Mouse (Mus musculus) CH12.LX (cell line): ENCODE data around the gene Ccdc69. TPM values are rescaled to one million over a fixed set of nuclear protein-coding genes. Genes with fewer than 3 reads are reported as not detected.
"Not testable (repeated sequence)": the region's sequence is repeated elsewhere in the genome, so short reads cannot be mapped to it uniquely, and the experiment has no call there.

Source experiments
- DNase-seq: peaks from one replicate; pipeline ENCODE4 v3.0.0-alpha.2; 2013; ENCODE audit errors: extremely low read depth
- H3K27ac ChIP-seq: 2 replicates; pipeline ENCODE4 v1.5.1; 2012; ENCODE audit warnings: low read depth, mild to moderate bottlenecking, control low read depth, moderate library complexity; ENCODE audit not compliant: insufficient read depth
- H3K27me3 ChIP-seq: replicated peaks from 2 replicates; pipeline ENCODE3; 2012; ENCODE audit warnings: inconsistent platforms
- H3K36me3 ChIP-seq, 2 experiments: replicated peaks in 1 of 2; 2 replicates each; pipeline versions ENCODE3 to v1.6.1; 2012; ENCODE audit warnings: inconsistent platforms in 1 of 2, low read length in 1 of 2, mild to moderate bottlenecking in 1 of 2, mixed read lengths in 1 of 2, moderate library complexity in 1 of 2; ENCODE audit not compliant: control insufficient read depth in 1 of 2, insufficient read depth in 1 of 2
- H3K4me1 ChIP-seq, 2 experiments: 2 replicates each; pipeline ENCODE4 v1.6.1; 2012; ENCODE audit warnings: inconsistent platforms in 1 of 2, moderate library complexity in 1 of 2; ENCODE audit not compliant: insufficient read depth in 2 of 2, control insufficient read depth in 1 of 2
- H3K4me2 ChIP-seq: 2 replicates; pipeline ENCODE4 v1.6.1; 2012; ENCODE audit warnings: low read depth, mild to moderate bottlenecking, control low read depth; ENCODE audit not compliant: poor library complexity, insufficient read depth, severe bottlenecking
- H3K4me3 ChIP-seq, 3 experiments: fragments of 150-350 bp in 1 of 3; sonication (generic) in 1 of 3; replicated peaks in 1 of 3; 2 replicates each; pipeline versions ENCODE3 to v1.5.1; 2011 to 2012; ENCODE audit warnings: low read depth in 2 of 3, low read length in 2 of 3, mild to moderate bottlenecking in 2 of 3, moderate library complexity in 2 of 3, control low read depth in 1 of 3, improper control_type of control experiment in 1 of 3, inconsistent platforms in 1 of 3, mixed read lengths in 1 of 3; ENCODE audit not compliant: poor library complexity in 1 of 3
- H3K79me2 ChIP-seq: replicated peaks from 2 replicates; pipeline ENCODE4 v1.6.1; 2012; ENCODE audit warnings: mild to moderate bottlenecking, moderate library complexity; ENCODE audit not compliant: control insufficient read depth, poor library complexity, insufficient read depth, severe bottlenecking; ENCODE audit errors: extremely low read depth
- H3K9ac ChIP-seq: 2 replicates; pipeline ENCODE4 v1.6.1; 2012; ENCODE audit warnings: low read depth, mild to moderate bottlenecking, control low read depth, moderate library complexity; ENCODE audit not compliant: insufficient read depth
- H3K9me3 ChIP-seq: replicated peaks from 2 replicates; pipeline ENCODE3; 2012; ENCODE audit warnings: low read length, inconsistent platforms, mixed read lengths
- BHLHE40 ChIP-seq: IDR thresholded peaks from 2 replicates; pipeline ENCODE4 v1.6.1; 2011; ENCODE audit warnings: mild to moderate bottlenecking, low read depth, low read length, improper control_type of control experiment
- CTCF ChIP-seq, 2 experiments: IDR thresholded peaks in 1 of 2; conservative IDR thresholded peaks in 1 of 2; 2 replicates each; pipeline ENCODE4 v1.5.1; 2011 to 2012; ENCODE audit warnings: low read depth in 2 of 2, low read length in 2 of 2, improper control_type of control experiment in 1 of 2, inconsistent platforms in 1 of 2, mild to moderate bottlenecking in 1 of 2, moderate library complexity in 1 of 2
- E2F4 ChIP-seq: IDR thresholded peaks from 2 replicates; pipeline ENCODE4 v1.6.1; 2011; ENCODE audit warnings: low read depth, low read length, improper control_type of control experiment; ENCODE audit not compliant: insufficient replicate concordance
- ELF1 ChIP-seq: IDR thresholded peaks from 2 replicates; pipeline ENCODE4 v1.6.1; 2014; ENCODE audit warnings: low read depth, mild to moderate bottlenecking, inconsistent platforms, low read length, improper control_type of control experiment
- ETS1 ChIP-seq: conservative IDR thresholded peaks from 2 replicates; pipeline ENCODE4 v1.6.1; 2012; ENCODE audit warnings: low read depth, mild to moderate bottlenecking, inconsistent platforms, low read length, improper control_type of control experiment, moderate library complexity
- GABPA ChIP-seq: IDR thresholded peaks from 2 replicates; pipeline ENCODE4 v1.6.1; 2012; ENCODE audit warnings: low read depth, low read length, improper control_type of control experiment, inconsistent platforms; ENCODE audit not compliant: insufficient replicate concordance
- IRF4 ChIP-seq: IDR thresholded peaks from 2 replicates; pipeline ENCODE4 v1.6.1; 2014; ENCODE audit warnings: low read depth, mild to moderate bottlenecking, inconsistent platforms, low read length, improper control_type of control experiment
- JUND ChIP-seq: conservative IDR thresholded peaks from 2 replicates; pipeline ENCODE4 v1.6.1; 2011; ENCODE audit warnings: low read depth, low read length, improper control_type of control experiment
- KAT2A ChIP-seq: IDR thresholded peaks from 2 replicates; pipeline ENCODE4 v1.6.1; 2012; ENCODE audit warnings: low read length, improper control_type of control experiment, inconsistent platforms; ENCODE audit not compliant: insufficient replicate concordance
- MAX ChIP-seq: IDR thresholded peaks from 2 replicates; pipeline ENCODE4 v1.6.1; 2011; ENCODE audit warnings: low read length, improper control_type of control experiment
- MAZ ChIP-seq: IDR thresholded peaks from 2 replicates; pipeline ENCODE4 v1.6.1; 2012; ENCODE audit warnings: low read depth, mild to moderate bottlenecking, inconsistent platforms, low read length, improper control_type of control experiment, moderate library complexity
- MEF2A ChIP-seq: IDR thresholded peaks from 2 replicates; pipeline ENCODE4 v1.6.1; 2014; ENCODE audit warnings: low read depth, mild to moderate bottlenecking, inconsistent platforms, low read length, improper control_type of control experiment, borderline replicate concordance
- MYC ChIP-seq: IDR thresholded peaks from 2 replicates; pipeline ENCODE4 v1.6.1; 2011; ENCODE audit warnings: low read depth, mild to moderate bottlenecking, improper control_type of control experiment, low read length
- NRF1 ChIP-seq: IDR thresholded peaks from 2 replicates; pipeline ENCODE4 v1.6.1; 2014; ENCODE audit warnings: low read depth, mild to moderate bottlenecking, inconsistent platforms, low read length, improper control_type of control experiment, moderate library complexity
- POLR2AphosphoS2 ChIP-seq: IDR thresholded peaks from 2 replicates; pipeline ENCODE4 v1.6.1; 2011; ENCODE audit warnings: low read depth, low read length, improper control_type of control experiment
- RCOR1 ChIP-seq: conservative IDR thresholded peaks from 2 replicates; pipeline ENCODE4 v1.6.1; 2012; ENCODE audit warnings: low read depth, mild to moderate bottlenecking, inconsistent platforms, low read length, improper control_type of control experiment
- SIN3A ChIP-seq: IDR thresholded peaks from 2 replicates; pipeline ENCODE4 v1.6.1; 2012; ENCODE audit warnings: low read length, improper control_type of control experiment, inconsistent platforms
- TBP ChIP-seq: conservative IDR thresholded peaks from 2 replicates; pipeline ENCODE4 v1.6.1; 2011; ENCODE audit warnings: low read depth, low read length, improper control_type of control experiment
- UBTF ChIP-seq: IDR thresholded peaks from 2 replicates; pipeline ENCODE4 v1.6.1; 2012; ENCODE audit warnings: low read depth, mild to moderate bottlenecking, inconsistent platforms, low read length, improper control_type of control experiment, moderate library complexity
- USF1 ChIP-seq: IDR thresholded peaks from 2 replicates; pipeline ENCODE4 v1.6.1; 2014; ENCODE audit warnings: low read depth, mild to moderate bottlenecking, inconsistent platforms, low read length, improper control_type of control experiment
- USF2 ChIP-seq: conservative IDR thresholded peaks from 2 replicates; pipeline ENCODE4 v1.6.1; 2011; ENCODE audit warnings: low read depth, low read length, improper control_type of control experiment
- ZMIZ1 ChIP-seq: IDR thresholded peaks from 2 replicates; pipeline ENCODE4 v1.6.1; 2012; ENCODE audit warnings: low read depth, mild to moderate bottlenecking, inconsistent platforms, low read length, improper control_type of control experiment
- ZNF384 ChIP-seq: IDR thresholded peaks from 2 replicates; pipeline ENCODE4 v1.6.1; 2012; ENCODE audit warnings: low read depth, low read length, improper control_type of control experiment, inconsistent platforms
- dilution Hi-C: fragments of 300-500 bp; cut with MboI; formaldehyde crosslinking; loops from 2 replicates; pipeline ENCODE4 v1.14.3; 2020; ENCODE audit warnings: low sequenced_read_pairs; ENCODE audit not compliant: extremely low pct_unique_long_range_greater_than_20kb, extremely low pct_ligation_motif_present
- in situ Hi-C: fragments of 300-500 bp; cut with MboI; formaldehyde crosslinking; loops from 3 replicates; pipeline ENCODE4 v1.14.3; 2019; ENCODE audit warnings: low sequenced_read_pairs, low pct_ligation_motif_present, low pct_unique_long_range_greater_than_20kb, mixed read lengths
- polyA plus RNA-seq: library from polyadenylated mRNA; unstranded; fragments of >175 nt; gene quantifications from 2 replicates; pipeline ENCODE4 v1.2.1, GENCODE M21; 2012; ENCODE audit warnings: low read depth; ENCODE audit not compliant: insufficient read length
- total RNA-seq, 2 experiments: library from RNA; depleted of rRNA; stranded (reverse); fragments of 300-350 nt in 1 of 2; fragments of >200 nt in 1 of 2; gene quantifications; 2 replicates each; pipeline ENCODE4 v1.2.3; 2012 to 2014

Gene Ccdc69
- total and polyA plus RNA-seq, 3 experiments, result 0.27 to 4.3 (median 0.61) TPM

GRCm38 (mm10) chr11:55114291-55114690 lies 36.4 kb upstream of the Ccdc69 start:
- in situ Hi-C loops (no loop called here), dilution Hi-C loops (no loop called here)
- DNase-seq, result no peak
- Histone ChIP-seq H3K4me3 (no peak overlapping the region), H3K9me3 (peaks cover 2% of the 10 kb centered on the region), H3K27me3 (no peaks in the 10 kb centered on the region), H3K4me2 (no peak overlapping the region), H3K36me3 (peaks cover 6 to 19% of the 10 kb centered on the region in 2 experiments)
- no peak for TF ChIP-seq UBTF
- no peak for TF ChIP-seq CTCF (conservative IDR thresholded peaks at IDR 0.05 in 1 of 2, IDR thresholded peaks at IDR 0.05 in 1 of 2; ENCODE audit: low read depth in 2 of 2, low read length in 2 of 2)
- TF ChIP-seq MEF2A, result no peak
- TF ChIP-seq TBP, result no peak
- TF ChIP-seq GABPA, result no peak
- TF ChIP-seq ZNF384, result no peak
- TF ChIP-seq, all 38 proteins: peak for 0
- Histone ChIP-seq H3K9ac (no peak overlapping the region), H3K4me1 (peaks cover 10 to 33% of the 10 kb centered on the region in 2 experiments), H3K79me2 (no peaks in the 10 kb centered on the region), H3K27ac (no peak overlapping the region)

GRCm38 (mm10) chr11:55113861-55114250 lies 35.9 kb upstream of the Ccdc69 start:
- H3K9me3 ChIP-seq, DNase-seq, H3K27me3 ChIP-seq, H3K79me2 ChIP-seq, dilution Hi-C loops, in situ Hi-C loops: not testable (repeated sequence)
- Histone ChIP-seq H3K4me1 (peaks cover 10 to 33% of the 10 kb centered on the region in 2 experiments), H3K9ac (peak overlapping the region; percentile 27; the same call in 1 of the 2 replicates), H3K27ac (peak overlapping the region; percentile 58), H3K36me3 (peaks cover 10 to 23% of the 10 kb centered on the region in 2 experiments), H3K4me2 (peak overlapping the region; percentile 48), H3K4me3 (peak overlapping the region in 1 of 3 experiments; percentile 19)

GRCm38 (mm10) chr11:55113209-55113860 lies 35.4 kb upstream of the Ccdc69 start:
- Histone ChIP-seq H3K27ac (peak overlapping the region; percentile 58), H3K79me2 (no peaks in the 10 kb centered on the region), H3K9ac (peak overlapping the region; percentile 27; the same call in 1 of the 2 replicates), H3K4me1 (peaks cover 10 to 33% of the 10 kb centered on the region in 2 experiments), H3K4me3 (peak overlapping the region in 1 of 3 experiments; percentile 19), H3K27me3 (no peaks in the 10 kb centered on the region), H3K9me3 (no peaks in the 10 kb centered on the region), H3K36me3 (peaks cover 15 to 28% of the 10 kb centered on the region in 2 experiments), H3K4me2 (peak overlapping the region; percentile 48)
- dilution Hi-C loops, result no loop called here
- peak; percentile 87 for DNase-seq
- in situ Hi-C loops, result no loop called here
- TF ChIP-seq RCOR1 (0 out of 2 replicates have a peak, but pooled peaks have one; percentile 37), E2F4 (0 out of 2 replicates have a peak, but pooled peaks have one; percentile 17), CTCF (conservative IDR thresholded peaks at IDR 0.05 in 1 of 2, IDR thresholded peaks at IDR 0.05 in 1 of 2; ENCODE audit: low read depth in 2 of 2, low read length in 2 of 2) (no peak), MAZ (peak; percentile 75), JUND (no peak), ETS1 (peak; percentile 51; the same call in 1 of the 2 replicates), USF2 (0 out of 2 replicates have a peak, but pooled peaks have one; percentile 8), NRF1 (peak; percentile 7; the same call in 1 of the 2 replicates), MAX (peak; percentile 81), MYC (peak; percentile 81), ZMIZ1 (peak; percentile 59; the same call in 1 of the 2 replicates), SIN3A (peak; percentile 81; the same call in 1 of the 2 replicates), IRF4 (peak; percentile 87), ELF1 (peak; percentile 73), KAT2A (0 out of 2 replicates have a peak, but pooled peaks have one; percentile 34), BHLHE40 (peak; percentile 29; the same call in 1 of the 2 replicates), POLR2AphosphoS2 (peak; percentile 63; the same call in 1 of the 2 replicates), USF1 (peak; percentile 21; the same call in 1 of the 2 replicates)
